9 mouse cellular contexts compared by ENCODE assay signal in the genomic region with DNA sequence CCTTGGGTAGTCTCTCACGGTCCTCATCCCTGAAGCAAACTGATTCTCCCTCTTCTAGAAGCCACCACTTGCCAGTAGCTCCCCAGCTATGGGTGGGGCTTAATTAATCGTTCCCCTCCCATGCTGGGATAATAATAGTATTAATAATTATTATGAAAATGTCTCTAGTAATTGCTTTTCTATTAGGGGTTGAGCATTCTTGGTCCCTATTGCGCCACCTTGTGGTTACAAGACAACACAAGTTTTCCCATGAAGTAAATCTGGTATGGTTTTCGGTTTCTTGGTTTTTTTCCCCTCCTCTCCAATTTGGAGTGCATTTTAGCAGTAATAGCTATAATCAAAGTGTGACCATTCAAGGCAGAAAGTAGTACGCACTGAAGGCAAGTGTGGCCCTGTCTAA. TPM values are rescaled to one million over a fixed set of nuclear protein-coding genes. Genes with fewer than 3 reads are reported as not detected.
DNase-seq lines count a peak whose midpoint lies in the region; ATAC-seq and TF ChIP-seq lines count a peak whose summit lies in the region.
"Had no signal": no experiment of that assay in that cellular context is flagged by ENCODE, and none has a peak within 500 bp of the region (broad histone marks: within the 10 kb centered on the region; RNA-seq: fewer than 3 reads in every experiment).

No protein-coding gene starts in this region.

- peak; percentile 3; the same call in 1 of the 2 replicates for TF ChIP-seq CTCF in brain, embryonic 14.5 days (IDR thresholded peaks at IDR 0.05; ENCODE audit: borderline replicate concordance, extremely low read depth, insufficient read depth, insufficient read length)

- no peak overlapping the region for H3K27ac ChIP-seq in heart, embryonic 11.5 days (ENCODE audit: low read depth, low read length)
- H3K27ac ChIP-seq: stomach, embryonic 15.5 days had no signal

- WGBS in heart, embryonic 11.5 days (ENCODE audit: insufficient replicate concordance): 46% methylated on average over 5 of the region's 5 CpGs

- H3K4me1 ChIP-seq in heart, embryonic 11.5 days (ENCODE audit: control insufficient read depth, insufficient read depth, low read length): no peaks in the 10 kb centered on the region
- H3K4me1 ChIP-seq: stomach, embryonic 15.5 days had no signal

- no peaks in the 10 kb centered on the region for H3K27me3 ChIP-seq in heart, embryonic 11.5 days (ENCODE audit: control insufficient read depth, insufficient read depth, low read length)
- H3K27me3 ChIP-seq: stomach, embryonic 15.5 days had no signal

- TF ChIP-seq POLR2A in brain, embryonic 14.5 days (IDR thresholded peaks at IDR 0.05; ENCODE audit: borderline replicate concordance, extremely low read depth, insufficient read depth, insufficient read length, poor library complexity, severe bottlenecking): no peak

- no peak overlapping the region for H3K4me2 ChIP-seq in heart, embryonic 11.5 days
- H3K4me2 ChIP-seq: stomach, embryonic 15.5 days had no signal

- intact Hi-C loops in heart, postnatal 10 days (cut with DNase I): loop anchor here (1.0 kb wide), 1 partner anchor 470 kb away; no protein-coding TSS in a partner anchor

- H3K36me3 ChIP-seq in heart, embryonic 11.5 days (ENCODE audit: control insufficient read depth, insufficient read depth, low read length): no peaks in the 10 kb centered on the region
- H3K36me3 ChIP-seq: stomach, embryonic 15.5 days had no signal

- no peak for ATAC-seq in heart, embryonic 11.5 days (replicated peaks; ENCODE audit: insufficient number of reproducible peaks, low FRiP score, low TSS enrichment)
- no peak for ATAC-seq in inflammation-experienced regulatory T-cells, adult 6 months

- H3K9ac ChIP-seq in heart, embryonic 11.5 days (ENCODE audit: low read depth, low read length): no peak overlapping the region
- H3K9ac ChIP-seq: stomach, embryonic 15.5 days had no signal

- no peak overlapping the region for H3K4me3 ChIP-seq in heart, embryonic 11.5 days (ENCODE audit: low read depth, low read length)
- H3K4me3 ChIP-seq: stomach, embryonic 15.5 days had no signal

- H3K9me3 ChIP-seq in heart, embryonic 11.5 days (replicated peaks; ENCODE audit: control insufficient read depth, low read length): no peaks in the 10 kb centered on the region
- H3K9me3 ChIP-seq: stomach, embryonic 15.5 days had no signal

- peak; percentile 45 to 63 for DNase-seq in heart, postnatal 10 days
- DNase-seq in right cerebral cortex, adult 2 months (ENCODE audit: low spot score in 2 of 2): peak; percentile 34 to 45
- no peak for DNase-seq in right cerebral cortex, postnatal 36 days (ENCODE audit: low spot score in 2 of 2)
- DNase-seq in brain, embryonic 14.5 days (ENCODE audit: low read depth): peak; percentile 40
- peak; percentile 35 for DNase-seq in lung, postnatal 25 days (ENCODE audit: low spot score)
- no peak for DNase-seq in ovary, postnatal 36 days (ENCODE audit: low spot score)

RNA-seq across cellular contexts. Expression of gene Kcnj2, which starts 23.8 kb away (rescaled TPM):
- 10 to 100 TPM; 30.8 to 38.9 TPM for total RNA-seq in heart, postnatal 10 days (2021)
- 1.0 and 2.0 TPM in 2 replicates for polyA plus RNA-seq in heart, embryonic 11.5 days (2014; fragmentation: Nextera tagmentation; extraction: Ambion mirVana)
- polyA plus RNA-seq in brain, embryonic 14.5 days (2012; rRNA removed): 2.3 and 3.3 TPM in 2 replicates
- polyA plus RNA-seq in inflammation-experienced regulatory T-cells, adult 6 months (2017; shearing (Covaris generic)): not detected

Comparison
In these comparisons a context has a peak if more than half of its experiments do, and no peak if none do; other contexts are left out.
1. DNase-seq: peak in heart, postnatal 10 days (2 of 2), right cerebral cortex, adult 2 months (2 of 2), brain, embryonic 14.5 days (single experiment) and lung, postnatal 25 days (single experiment); none in right cerebral cortex, postnatal 36 days (0 of 2) and ovary, postnatal 36 days (single experiment).